Mouse (Mus musculus): Measurements from ENCODE around the gene Iqcf1. TPM values are rescaled to one million over a fixed set of nuclear protein-coding genes. Genes with fewer than 3 reads are reported as not detected.
A peak's percentile ranks its signal among the peaks of the same experiment; 100 is the strongest.

The Iqcf1 gene
- polyA plus RNA-seq, 1 experiment from 2014 or later: not detected

DNA sequence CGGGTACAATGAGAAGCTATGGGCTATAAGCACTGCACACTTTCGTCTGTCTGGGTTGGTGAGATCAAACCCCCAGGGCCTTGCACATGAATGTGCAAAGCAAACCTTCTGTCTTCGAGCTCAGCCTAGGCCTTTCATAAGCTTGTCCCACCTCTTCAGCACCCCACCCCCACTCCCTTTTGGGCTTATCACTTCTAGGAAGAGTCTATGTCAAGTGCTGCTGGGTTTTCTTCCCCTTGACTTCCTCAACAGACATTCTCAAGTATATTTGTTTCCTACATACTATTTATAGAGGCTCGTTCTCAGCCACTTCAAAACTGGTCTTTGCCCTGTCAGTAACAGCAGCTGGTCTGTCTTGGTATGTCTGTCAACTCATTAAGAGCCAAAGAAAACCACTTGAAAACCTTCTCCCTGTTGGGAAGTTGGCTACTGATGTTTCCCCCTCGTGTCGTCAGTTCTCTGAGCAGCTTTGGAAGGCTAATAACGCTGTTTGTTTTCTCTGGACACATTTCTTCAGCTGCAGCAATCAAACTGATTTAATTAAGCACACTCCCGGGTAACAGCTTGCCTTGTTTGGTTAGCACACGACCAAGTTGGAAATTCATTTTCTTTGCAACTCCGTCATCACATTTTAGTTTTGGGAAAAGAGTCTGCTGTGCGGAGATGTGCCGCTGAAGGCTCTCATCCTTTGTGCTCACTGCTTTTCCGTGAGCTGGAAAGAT is 13.1 kb downstream of the Iqcf1 start:
- DNase-seq (ENCODE audit: low spot score): no peak
- Histone ChIP-seq H3K4me3 (no peak overlapping the region), H3K27me3 (ENCODE audit: insufficient read depth, poor library complexity, severe bottlenecking) (no peaks in the 10 kb centered on the region), H3K36me3 (no peaks in the 10 kb centered on the region), H3K27ac (no peak overlapping the region), H3K9me3 (no peaks in the 10 kb centered on the region), H3K4me1 (replicated peaks) (no peaks in the 10 kb centered on the region)
- 77% methylated on average over 13 of the region's 13 CpGs for WGBS

DNA sequence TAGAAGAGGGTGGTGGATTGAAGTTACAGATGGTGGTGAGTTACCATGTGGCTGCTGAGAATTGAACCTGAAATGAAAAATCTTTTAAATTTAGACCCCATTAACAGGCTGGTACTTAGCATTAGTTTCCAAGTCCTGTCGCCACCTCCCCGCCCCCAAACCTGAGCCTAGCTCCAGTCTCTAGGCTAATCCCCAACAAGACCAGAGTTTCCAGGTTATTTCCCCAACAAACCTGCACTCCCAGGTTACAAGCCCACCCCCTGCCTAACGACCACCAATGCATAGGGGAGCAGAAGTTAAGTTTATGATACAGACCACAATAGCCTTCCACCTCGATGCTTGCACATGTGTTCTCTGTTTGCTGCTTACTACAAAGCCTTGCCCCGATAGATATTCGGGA is 13.8 kb downstream of the Iqcf1 start:
- no peaks in the 10 kb centered on the region for H3K36me3 ChIP-seq
- no peak overlapping the region for H3K4me3 ChIP-seq
- 81% methylated on average over 6 of the region's 6 CpGs for WGBS
- H3K4me1 ChIP-seq (replicated peaks): no peaks in the 10 kb centered on the region
- H3K27me3 ChIP-seq (ENCODE audit: insufficient read depth, poor library complexity, severe bottlenecking): no peaks in the 10 kb centered on the region
- H3K27ac ChIP-seq: no peak overlapping the region
- DNase-seq (ENCODE audit: low spot score): no peak
- H3K9me3 ChIP-seq: no peaks in the 10 kb centered on the region

DNA sequence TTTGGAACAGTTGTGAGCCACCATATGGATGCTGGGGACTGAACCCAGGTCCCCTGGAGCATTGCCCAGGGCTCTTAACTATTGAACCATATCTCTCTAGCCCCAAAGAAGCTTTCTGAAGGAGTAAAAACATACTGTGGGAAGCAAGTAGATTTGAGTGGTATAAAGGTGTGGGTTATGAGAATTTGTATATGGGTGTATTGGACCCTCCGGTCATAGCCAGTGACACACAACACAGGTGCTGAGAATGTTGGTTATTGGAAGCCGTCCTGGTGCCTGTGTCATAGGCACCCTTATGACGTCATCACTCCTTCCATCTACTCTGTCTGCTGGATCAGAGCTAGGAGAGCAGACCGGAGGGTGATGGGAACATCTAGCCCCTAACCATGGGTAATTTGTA is 14.5 kb downstream of the Iqcf1 start, which contains the start of gene Iqcf5:
Gene Iqcf5, plus strand, starts transcription at position 301 of the 400 bp plus-strand sequence.
- Histone ChIP-seq H3K9me3 (no peaks in the 10 kb centered on the region), H3K4me1 (replicated peaks) (no peaks in the 10 kb centered on the region), H3K27me3 (ENCODE audit: insufficient read depth, poor library complexity, severe bottlenecking) (no peaks in the 10 kb centered on the region), H3K36me3 (no peaks in the 10 kb centered on the region), H3K27ac (no peak within 1 kb of the TSS), H3K4me3 (no peak within 1 kb of the TSS)
- 92% methylated on average over 4 of the region's 4 CpGs for WGBS
- DNase-seq (ENCODE audit: low spot score): no peak

DNA sequence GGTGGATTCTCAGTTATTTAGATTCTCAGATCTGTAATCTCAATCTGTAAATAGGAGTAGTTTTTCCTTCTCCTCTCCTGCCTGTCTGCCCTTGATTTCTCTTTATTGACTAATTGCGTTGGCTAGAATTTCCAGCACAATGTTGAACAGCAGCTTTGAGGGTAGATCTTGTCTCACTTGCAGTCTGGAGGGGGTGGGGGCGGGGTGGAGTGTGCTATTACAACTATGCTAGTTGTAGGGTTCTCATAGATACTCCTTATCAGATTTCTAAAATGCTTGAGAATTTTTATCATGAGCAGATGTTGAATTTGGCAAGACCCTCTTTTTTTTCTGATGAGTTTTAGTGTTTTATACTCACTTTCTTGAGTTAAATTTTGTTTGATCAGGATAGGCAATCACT is 19.7 kb downstream of the Iqcf1 start:
- WGBS: 75% methylated on average over 2 of the region's 2 CpGs

DNA sequence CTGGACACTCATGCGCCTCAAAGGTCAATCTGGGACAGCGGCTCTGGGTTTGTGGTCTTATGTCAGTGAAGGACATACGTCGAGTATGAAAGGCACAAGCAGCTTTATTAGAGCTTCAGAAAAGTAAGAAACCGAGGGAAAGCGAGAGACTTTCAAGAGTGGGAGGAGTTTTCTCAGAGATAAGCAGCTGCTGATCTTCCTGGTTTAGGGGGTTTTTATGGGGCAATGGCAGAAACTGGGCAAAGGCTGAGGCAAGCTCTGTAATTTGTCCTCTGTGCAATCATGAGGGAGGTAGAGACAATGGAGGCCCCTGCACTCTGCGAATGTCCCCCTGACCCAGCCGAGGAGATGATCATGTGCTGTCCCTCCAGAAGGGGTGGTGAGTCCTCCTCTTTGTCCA is 20.1 kb downstream of the Iqcf1 start:
- Histone ChIP-seq H3K27me3 (ENCODE audit: insufficient read depth, poor library complexity, severe bottlenecking) (no peaks in the 10 kb centered on the region), H3K27ac (no peak overlapping the region), H3K9me3 (no peaks in the 10 kb centered on the region), H3K4me3 (no peak overlapping the region), H3K36me3 (no peaks in the 10 kb centered on the region), H3K4me1 (replicated peaks) (no peaks in the 10 kb centered on the region)
- DNase-seq (ENCODE audit: low spot score): no peak
- 83% methylated on average over 8 of the region's 8 CpGs for WGBS

More for the DNA sequence above, 19.7 kb downstream of the Iqcf1 start:
- Histone ChIP-seq H3K9me3 (no peaks in the 10 kb centered on the region), H3K27me3 (ENCODE audit: insufficient read depth, poor library complexity, severe bottlenecking) (no peaks in the 10 kb centered on the region), H3K36me3 (no peaks in the 10 kb centered on the region), H3K27ac (no peak overlapping the region), H3K4me1 (replicated peaks) (no peaks in the 10 kb centered on the region), H3K4me3 (no peak overlapping the region)
- DNase-seq (ENCODE audit: low spot score): no peak

DNA sequence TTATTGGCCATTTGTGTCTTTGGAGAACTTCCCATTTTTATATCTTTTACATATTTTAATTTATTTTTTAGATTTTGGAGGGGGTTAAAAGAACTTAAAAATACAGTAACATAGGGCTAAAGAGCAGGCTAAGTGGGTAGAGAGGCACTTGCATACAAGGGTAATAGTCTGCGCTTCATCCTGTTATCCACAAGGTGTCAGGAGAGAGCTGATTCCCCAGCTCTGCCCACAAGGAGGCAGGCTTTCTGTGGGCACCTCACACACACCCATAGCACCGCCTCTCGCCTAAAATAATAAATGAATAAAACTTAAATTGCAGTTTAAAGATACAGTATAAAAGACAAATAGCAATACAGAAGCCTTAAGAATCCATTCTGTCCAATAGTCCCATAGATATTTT is 32.1 kb downstream of the Iqcf1 start:
- Histone ChIP-seq H3K36me3 (no peaks in the 10 kb centered on the region), H3K27me3 (ENCODE audit: insufficient read depth, poor library complexity, severe bottlenecking) (no peaks in the 10 kb centered on the region), H3K4me3 (no peak overlapping the region), H3K9me3 (no peaks in the 10 kb centered on the region), H3K4me1 (replicated peaks) (no peaks in the 10 kb centered on the region), H3K27ac (no peak overlapping the region)
- WGBS: 32% methylated on average over 3 of the region's 3 CpGs
- peak; percentile 17 for DNase-seq (ENCODE audit: low spot score)

DNA sequence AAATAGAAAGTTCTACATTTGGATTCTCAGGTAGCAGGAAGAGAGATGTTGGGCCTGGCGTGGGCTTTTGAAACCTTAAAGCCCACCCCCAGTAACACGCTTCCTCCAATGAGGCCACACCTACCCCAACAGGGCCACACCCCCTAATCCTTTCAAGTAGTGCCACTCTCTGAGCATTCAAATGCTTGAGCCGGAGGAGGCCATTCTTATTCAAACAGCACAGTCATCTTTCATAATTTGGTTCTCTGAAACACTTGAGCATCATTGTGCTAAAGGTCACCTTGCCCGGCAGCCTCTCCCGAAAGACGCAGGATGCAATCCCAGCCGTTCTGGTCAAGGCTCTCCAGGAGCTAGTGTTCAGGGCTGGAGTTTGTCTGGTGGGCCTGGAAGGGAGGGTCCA is 34.5 kb downstream of the Iqcf1 start:
- no peak overlapping the region for H3K4me3 ChIP-seq
- H3K27ac ChIP-seq: no peak overlapping the region
- H3K36me3 ChIP-seq: no peaks in the 10 kb centered on the region
- H3K27me3 ChIP-seq (ENCODE audit: insufficient read depth, poor library complexity, severe bottlenecking): no peaks in the 10 kb centered on the region
- H3K9me3 ChIP-seq: no peaks in the 10 kb centered on the region
- 92% methylated on average over 7 of the region's 7 CpGs for WGBS
- DNase-seq (ENCODE audit: low spot score): no peak
- H3K4me1 ChIP-seq (replicated peaks): no peaks in the 10 kb centered on the region

DNA sequence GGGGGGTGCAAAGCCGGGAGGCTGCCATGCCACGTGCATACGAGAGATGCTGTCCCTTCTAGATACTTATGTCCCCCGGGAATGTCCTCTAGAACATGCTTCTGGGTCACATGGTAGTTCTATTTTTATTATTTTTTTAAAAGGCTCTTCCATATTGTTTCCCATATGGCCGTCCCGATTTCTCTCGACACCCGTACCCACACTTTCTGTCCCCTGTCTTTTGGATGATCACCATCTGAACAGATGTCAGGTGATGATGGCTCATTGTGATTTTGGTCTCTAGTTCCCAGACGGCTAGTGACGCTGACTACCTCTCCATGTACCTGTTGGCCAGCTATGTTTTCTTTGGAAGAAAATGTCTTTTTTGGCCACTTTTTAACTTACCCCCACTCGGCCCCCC is 35.2 kb downstream of the Iqcf1 start:
- 93% methylated on average over 11 of the region's 11 CpGs for WGBS
- no peak overlapping the region for H3K27ac ChIP-seq

More for the DNA sequence above, 35.2 kb downstream of the Iqcf1 start:
- no peaks in the 10 kb centered on the region for H3K4me1 ChIP-seq (replicated peaks)
- no peaks in the 10 kb centered on the region for H3K36me3 ChIP-seq
- no peaks in the 10 kb centered on the region for H3K9me3 ChIP-seq
- DNase-seq (ENCODE audit: low spot score): no peak
- H3K27me3 ChIP-seq (ENCODE audit: insufficient read depth, poor library complexity, severe bottlenecking): no peaks in the 10 kb centered on the region
- no peak overlapping the region for H3K4me3 ChIP-seq

Other genes with a start within 250 kb of the Iqcf1 start
- 36.7 and 41.8 TPM in 2 replicates for gene Poc1a, start 218.9 kb upstream of the Iqcf1 start, polyA plus RNA-seq (2016; fragmentation: Nextera tagmentation; extraction: Ambion mirVana)
- 16.1 and 16.6 TPM in 2 replicates for gene Dusp7, start 131.3 kb upstream of the Iqcf1 start, polyA plus RNA-seq (2016; fragmentation: Nextera tagmentation; extraction: Ambion mirVana)
- 912 and 973 TPM in 2 replicates for gene Rpl29, start 70.5 kb upstream of the Iqcf1 start, polyA plus RNA-seq (2016; fragmentation: Nextera tagmentation; extraction: Ambion mirVana)
- gene Acy1, start 61.6 kb upstream of the Iqcf1 start, polyA plus RNA-seq (2016; fragmentation: Nextera tagmentation; extraction: Ambion mirVana): 36.7 and 37.0 TPM in 2 replicates
- gene Abhd14b, start 52.5 kb upstream of the Iqcf1 start, polyA plus RNA-seq (2016; fragmentation: Nextera tagmentation; extraction: Ambion mirVana): 5.7 and 6.0 TPM in 2 replicates
- gene Abhd14a, start 52.3 kb upstream of the Iqcf1 start, polyA plus RNA-seq (2016; fragmentation: Nextera tagmentation; extraction: Ambion mirVana): 39.7 and 41.9 TPM in 2 replicates
- gene Pcbp4, start 46.7 kb upstream of the Iqcf1 start, polyA plus RNA-seq (2016; fragmentation: Nextera tagmentation; extraction: Ambion mirVana): 395 and 430 TPM in 2 replicates
- 0.10 and 0.17 TPM in 2 replicates for gene Gpr62, start 34.0 kb upstream of the Iqcf1 start, polyA plus RNA-seq (2016; fragmentation: Nextera tagmentation; extraction: Ambion mirVana)
- gene Rrp9, start 24.0 kb upstream of the Iqcf1 start, polyA plus RNA-seq (2016; fragmentation: Nextera tagmentation; extraction: Ambion mirVana): 64.1 and 76.2 TPM in 2 replicates
- 1.6 and 1.8 TPM in 2 replicates for gene Parp3, start 23.0 kb upstream of the Iqcf1 start, polyA plus RNA-seq (2016; fragmentation: Nextera tagmentation; extraction: Ambion mirVana)
- not detected in 2 replicates for gene Iqcf5, start 14.6 kb downstream of the Iqcf1 start, polyA plus RNA-seq (2016; fragmentation: Nextera tagmentation; extraction: Ambion mirVana)
- gene Iqcf3, start 61.7 kb downstream of the Iqcf1 start, polyA plus RNA-seq (2016; fragmentation: Nextera tagmentation; extraction: Ambion mirVana): not detected in 2 replicates
- gene Iqcf4, start 71.0 kb downstream of the Iqcf1 start, polyA plus RNA-seq (2016; fragmentation: Nextera tagmentation; extraction: Ambion mirVana): not detected in 2 replicates
- gene Iqcf6, start 126.6 kb downstream of the Iqcf1 start, polyA plus RNA-seq (2016; fragmentation: Nextera tagmentation; extraction: Ambion mirVana): not detected in 2 replicates
- gene Grm2, start 156.1 kb downstream of the Iqcf1 start, polyA plus RNA-seq (2016; fragmentation: Nextera tagmentation; extraction: Ambion mirVana): 21.5 and 25.9 TPM in 2 replicates
- gene Tex264, start 186.0 kb downstream of the Iqcf1 start, polyA plus RNA-seq (2016; fragmentation: Nextera tagmentation; extraction: Ambion mirVana): 31.3 and 31.6 TPM in 2 replicates